Mouse (Mus musculus) monocyte, adult 2 months (primary cell): Measurements from ENCODE around the gene Tfap4.
"Not testable (repeated sequence)": the region's sequence is repeated elsewhere in the genome, so short reads cannot be mapped to it uniquely, and the experiment has no call there.

Source experiments
- DNase-seq, 2 experiments: peaks; one replicate each; pipeline ENCODE4 v3.0.0; 2022; ENCODE audit warnings: low spot score in 2 of 2, low read depth in 1 of 2

The Tfap4 gene

DNA sequence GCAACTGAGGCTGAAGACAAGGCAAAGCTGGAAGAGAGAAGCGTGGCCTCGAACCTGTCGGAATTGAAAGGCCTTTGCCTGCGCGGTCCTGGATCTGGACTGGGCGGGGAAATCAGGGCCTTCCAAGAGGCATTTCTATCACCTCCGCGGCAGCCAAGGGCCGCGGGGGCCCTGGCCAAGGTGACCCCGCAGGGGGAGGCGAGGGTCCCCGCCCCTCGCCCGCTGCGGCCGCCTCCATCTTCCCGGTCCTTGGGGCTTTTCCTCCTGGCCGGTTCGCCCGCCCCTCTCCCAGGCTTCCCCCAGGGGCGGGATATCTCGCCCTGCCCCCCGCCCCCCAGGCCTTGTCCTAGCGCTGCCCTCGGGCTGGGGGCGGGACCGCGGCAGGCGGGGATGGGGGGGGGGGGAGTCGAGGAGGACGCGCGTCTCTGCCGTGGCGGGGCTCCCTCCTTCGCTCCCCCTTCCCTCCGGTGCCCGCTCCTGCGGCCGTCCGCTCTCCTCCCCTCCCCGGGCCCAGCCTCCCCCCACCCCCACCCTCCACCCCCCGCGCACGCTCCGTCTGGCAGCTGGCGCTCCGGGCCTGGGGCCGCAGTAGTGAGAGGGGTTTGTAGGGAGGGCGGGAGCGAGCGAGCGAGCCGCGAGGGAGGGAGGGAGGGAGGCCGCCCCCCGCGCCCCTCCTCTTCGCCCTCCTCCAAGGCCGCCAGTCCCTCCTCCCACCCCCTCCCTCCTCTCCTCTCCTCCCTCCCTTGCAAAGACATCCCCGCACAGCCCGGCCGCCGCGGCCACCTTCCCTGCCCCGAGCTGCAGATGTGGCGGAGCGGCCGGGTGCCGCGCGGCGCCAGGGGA is 34.5 kb upstream of the Tfap4 start, which contains the start of gene Glis2:
TSS of gene Glis2 (plus strand) at position 743 of the 843 bp plus-strand sequence.
- no peak for DNase-seq

- DNase-seq, result no peak
These were observed 33.5 kb upstream of the Tfap4 start for GRCm38 (mm10) chr16:4592909-4593875.

DNA sequence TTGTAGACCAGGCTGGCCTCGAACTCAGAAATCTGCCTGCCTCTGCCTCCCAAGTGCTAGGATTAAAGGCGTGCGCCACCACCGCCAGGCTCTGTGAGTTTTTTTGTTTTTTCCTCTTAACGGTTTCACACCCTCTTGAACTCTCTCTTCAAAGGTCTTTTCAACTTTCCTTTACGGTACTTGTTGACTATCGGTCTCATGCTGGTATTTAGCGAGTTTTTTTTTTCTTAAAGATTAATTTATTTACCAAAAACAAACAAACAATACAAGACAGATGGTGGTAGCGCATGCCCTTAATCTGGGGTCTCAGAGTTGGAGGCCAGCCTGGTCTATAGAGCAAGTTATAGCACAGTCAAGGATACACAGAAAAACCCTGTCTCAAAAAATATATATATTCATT is 30.6 kb upstream of the Tfap4 start:
- no peak for DNase-seq

DNA sequence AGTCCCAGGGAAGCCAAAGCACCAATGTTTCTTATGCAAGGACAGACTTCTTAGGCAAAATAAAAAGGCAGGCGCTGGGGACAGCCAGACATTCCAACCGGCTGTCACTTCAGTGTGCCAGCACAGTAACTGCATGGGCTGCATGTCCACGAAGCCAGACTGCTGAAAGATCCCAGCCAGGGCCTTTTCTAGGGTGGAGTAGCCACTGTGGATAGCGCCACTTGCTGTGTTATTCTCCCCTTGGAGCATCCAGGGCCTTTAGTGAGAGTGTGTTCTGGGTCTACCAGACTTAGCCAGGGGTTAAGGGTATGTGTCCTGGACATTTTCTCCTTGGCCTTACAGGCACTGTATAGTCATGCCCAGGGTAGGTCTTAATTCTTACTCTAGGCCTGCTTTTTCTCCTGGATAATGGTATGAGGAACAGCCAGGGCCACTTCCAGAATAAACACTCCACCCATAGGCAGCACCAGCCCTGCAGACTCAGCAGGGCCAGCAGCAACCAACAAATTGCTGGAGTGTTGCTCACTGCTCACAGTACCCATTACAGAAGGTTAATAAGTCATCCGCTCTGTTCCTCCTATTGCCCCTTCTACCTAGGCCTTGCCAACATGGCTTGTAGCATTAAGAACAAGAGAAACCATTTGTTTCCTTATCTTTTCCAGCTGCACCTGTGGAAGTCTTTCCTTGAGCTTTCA is 28.0 kb upstream of the Tfap4 start:
- DNase-seq, result no peak

- peak; percentile 94 to 95 for DNase-seq
These were observed 27.0 kb upstream of the Tfap4 start for GRCm38 (mm10) chr16:4586531-4587123.

DNA sequence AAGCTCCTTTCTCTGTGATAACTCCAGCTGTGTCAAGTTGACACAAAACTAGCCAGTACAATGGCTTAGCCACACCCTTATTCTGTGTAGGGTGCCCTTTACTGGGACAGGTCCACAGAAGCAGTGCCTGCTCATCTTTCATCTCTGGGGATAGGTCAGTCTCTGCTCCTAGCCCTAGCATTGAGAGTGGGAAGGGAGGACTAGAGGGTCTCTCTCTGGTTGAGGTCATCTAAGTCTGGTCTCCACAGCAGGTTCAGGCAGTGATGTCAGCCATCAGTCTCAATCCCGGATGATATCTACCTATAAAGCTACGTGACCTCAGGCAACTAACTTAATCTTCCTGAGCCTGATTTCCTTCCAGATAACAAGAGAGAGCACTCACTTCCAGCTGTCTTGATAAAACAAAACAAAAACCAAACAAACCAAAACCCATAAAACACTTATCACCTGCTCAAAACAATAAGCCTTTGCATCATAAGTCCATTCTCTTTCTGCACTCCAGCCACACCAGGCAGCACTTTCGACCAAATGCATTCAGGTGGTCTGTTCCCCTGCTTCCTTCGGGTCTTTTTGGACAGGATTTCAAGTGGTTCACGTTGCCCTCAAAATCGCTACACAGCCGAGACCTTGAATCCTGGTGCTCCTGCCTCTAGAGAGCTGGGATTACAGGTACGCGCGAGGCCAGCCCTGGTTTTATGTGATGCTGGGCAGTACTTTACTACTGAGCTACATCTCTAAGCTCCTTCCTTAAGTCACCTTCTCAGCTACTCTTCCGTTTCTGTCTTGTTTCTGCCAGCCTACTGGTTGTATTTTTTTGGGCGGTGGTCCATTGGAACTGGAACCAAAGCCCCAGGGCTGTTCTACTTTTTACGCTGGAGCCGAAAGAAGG is 26.2 kb upstream of the Tfap4 start:
- DNase-seq, result no peak

DNA sequence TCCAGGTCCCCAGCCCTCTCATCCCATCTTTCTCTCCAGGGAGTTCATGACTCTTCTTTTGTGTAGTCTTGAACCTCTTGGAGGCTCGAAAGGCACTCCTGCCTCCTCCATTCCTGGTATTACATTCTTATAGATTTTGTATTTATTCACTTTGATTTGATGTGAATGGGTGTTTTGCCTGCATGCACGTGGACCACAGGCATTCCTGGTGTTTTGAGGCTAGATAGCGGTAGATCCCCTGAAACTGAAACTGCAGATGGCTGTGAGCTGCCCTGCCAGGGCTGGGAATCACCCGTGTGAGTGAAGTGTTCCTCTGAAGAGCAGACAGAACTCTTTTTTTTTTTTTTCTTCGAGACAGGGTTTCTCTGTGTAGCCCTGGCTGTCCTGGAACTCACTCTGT is 24.8 kb upstream of the Tfap4 start:
- no peak for DNase-seq

DNA sequence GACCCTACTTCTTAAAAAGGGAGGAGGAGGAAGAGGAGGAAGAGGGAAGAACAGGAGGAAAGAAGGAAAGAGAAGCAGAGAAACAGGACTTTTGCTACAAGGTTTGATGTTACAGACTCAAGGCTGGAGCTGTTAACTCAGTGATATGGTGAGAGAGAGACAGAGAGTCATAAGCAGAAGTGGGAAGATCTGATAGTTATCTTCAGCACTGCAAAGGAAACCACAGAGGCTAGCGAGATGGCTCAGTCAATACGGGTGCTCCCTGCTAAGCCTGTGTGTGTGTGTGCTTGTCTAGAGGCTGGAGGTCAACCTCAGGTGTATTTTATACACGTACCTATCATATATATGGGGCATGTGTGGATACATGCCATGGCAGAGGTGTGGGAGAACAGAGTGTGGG is 24.2 kb upstream of the Tfap4 start:
- no peak for DNase-seq

DNA sequence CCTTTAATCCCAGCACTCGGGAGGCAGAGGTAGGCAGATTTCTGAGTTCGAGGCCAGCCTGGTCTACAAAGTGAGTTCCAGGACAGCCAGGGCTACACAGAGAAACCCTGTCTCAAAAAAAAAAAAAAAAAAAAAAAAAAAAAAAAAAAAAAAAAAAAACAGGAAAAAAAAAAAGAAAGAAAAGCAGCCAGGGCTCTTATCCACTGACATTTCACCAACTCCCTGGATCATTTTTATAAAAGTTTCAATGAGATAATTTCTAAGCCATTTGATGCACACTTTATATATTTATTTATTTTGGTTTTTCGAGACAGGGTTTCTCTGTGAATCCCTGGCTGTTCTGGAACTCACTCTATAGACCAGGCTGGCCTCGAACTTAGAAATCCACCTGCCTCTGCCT is 21.5 kb upstream of the Tfap4 start:
- not testable (repeated sequence) for DNase-seq

- no peak for DNase-seq
These were observed 19.0 kb upstream of the Tfap4 start for GRCm38 (mm10) chr16:4578630-4579029.

DNA sequence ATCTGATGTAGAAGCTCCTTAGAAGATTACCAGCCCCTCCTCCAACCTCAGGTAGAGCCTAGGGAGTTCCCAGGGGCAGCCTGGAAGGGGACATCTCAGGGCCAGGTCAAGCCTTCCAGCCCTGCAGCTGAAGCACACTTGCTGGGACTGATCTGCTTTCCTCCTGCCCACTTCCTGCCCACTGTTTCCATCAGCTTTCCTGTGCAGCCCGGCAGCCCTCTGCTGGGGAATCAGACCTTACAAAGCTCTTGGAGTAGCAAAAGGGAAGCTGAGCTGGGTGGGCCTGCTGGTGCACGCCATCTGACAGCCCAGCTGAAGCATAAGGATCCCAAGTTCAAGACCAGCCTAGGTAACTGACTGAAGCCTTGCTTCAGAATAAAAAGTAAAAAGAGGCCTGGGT is 17.2 kb upstream of the Tfap4 start:
- DNase-seq, result no peak

DNA sequence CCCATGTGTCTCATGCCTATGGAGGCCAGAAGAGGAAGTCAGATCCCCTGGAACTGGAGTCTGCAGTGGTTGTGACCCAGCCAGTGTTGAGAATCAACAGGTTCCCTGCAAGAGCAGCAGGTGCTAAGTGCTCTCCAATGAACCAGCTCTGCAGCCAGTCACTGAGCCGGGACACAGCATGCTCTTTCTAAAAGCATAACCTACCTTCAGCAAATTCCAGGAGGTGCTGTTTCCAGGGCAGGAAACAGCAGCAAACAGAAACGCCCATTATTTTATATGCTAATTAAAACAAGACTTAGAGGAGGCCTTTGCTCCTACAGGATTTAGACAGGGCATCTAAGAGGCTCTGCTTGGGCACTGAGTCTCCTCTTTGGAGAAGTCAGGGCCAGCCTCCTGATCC is 16.4 kb upstream of the Tfap4 start:
- DNase-seq, result no peak

DNA sequence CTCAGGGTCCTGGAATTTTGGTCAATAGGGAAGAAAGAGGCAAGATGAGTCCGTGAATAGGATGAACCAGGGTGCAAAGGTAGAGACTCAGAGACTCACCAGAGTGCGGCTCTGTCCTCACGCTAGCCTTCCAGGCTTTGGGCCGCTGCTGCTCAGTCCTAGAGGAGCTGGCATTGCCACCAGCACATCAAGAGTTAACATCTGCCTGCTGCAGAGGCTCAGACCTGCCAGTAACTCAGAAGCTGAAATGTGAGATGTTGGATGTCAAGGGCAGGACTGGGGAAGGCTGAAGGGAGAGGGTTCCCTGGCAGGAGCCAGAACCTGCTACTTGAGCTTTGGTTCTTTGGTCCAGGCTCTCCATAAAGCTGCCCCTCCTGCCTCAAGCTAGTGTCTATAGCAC is 11.1 kb upstream of the Tfap4 start:
- DNase-seq, result no peak

DNA sequence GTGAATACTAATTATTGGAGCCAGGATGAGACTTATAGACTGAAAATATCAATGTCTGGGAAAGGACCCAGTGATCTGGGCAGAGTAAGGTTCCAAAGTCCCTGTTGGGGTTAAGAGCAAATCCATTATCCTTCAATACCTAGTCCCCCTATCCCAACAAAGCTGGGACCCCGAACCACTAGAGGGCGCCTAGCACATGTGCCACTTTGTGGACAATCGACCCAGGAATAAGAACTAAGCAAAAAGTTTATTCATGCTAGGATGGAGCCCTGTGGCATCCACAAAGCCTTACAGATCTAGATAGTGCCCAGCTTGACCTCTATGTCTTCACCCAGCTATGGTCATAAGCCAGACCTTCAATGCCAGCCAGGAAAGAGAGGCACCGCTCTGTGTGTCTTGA is 8.3 kb upstream of the Tfap4 start:
- peak in 1 of 2 experiments; percentile 70 for DNase-seq

DNA sequence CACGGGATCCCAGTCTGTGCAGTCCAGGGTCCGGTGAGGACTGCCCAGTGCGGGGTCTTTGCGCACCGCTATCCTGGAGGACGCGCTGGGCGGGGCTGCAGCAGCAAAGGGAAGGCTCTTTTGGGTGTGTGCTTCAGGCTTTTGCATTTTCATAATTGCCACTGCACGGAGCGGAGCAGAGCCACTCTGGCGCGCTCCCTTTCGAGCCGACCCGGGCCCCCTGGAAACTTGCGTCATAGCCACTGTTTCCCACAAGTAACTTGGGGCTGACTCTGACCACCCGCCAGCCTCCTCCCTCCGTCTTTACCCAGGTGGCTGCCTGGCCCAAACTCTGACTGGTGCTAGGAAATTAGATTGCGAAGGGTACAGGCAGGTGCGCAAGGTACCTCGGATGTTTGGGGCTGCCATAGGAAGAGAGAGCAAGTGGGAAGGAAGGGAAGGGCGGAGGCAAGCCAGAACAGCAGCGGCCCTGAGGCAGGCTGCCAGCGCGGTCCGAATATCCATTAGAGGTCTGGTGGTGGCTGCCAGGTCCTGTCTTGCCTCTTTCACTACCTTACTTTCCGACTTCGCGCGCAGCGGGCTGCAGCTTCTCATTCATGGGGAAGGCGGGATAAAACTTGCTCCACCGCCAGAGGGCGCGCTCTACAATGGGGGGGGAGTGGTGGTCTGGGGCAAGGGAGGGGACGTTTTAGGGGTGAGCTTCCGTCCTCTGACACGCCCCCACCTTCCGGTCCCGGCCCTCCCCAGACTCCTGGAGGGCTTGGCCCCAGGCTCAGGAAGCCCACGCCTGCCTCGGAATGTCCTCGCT is 695 bp upstream of the Tfap4 start:
- peak in 1 of 2 experiments; percentile 20 for DNase-seq

GRCm38 (mm10) chr16:4558980-4559631 is 548 bp downstream of the Tfap4 start:
- DNase-seq, result peak in 1 of 2 experiments; percentile 35

GRCm38 (mm10) chr16:4558384-4558979 is 1.2 kb downstream of the Tfap4 start:
- peak; percentile 71 for DNase-seq

- DNase-seq, result peak in 1 of 2 experiments; percentile 25
These were observed 1.7 kb downstream of the Tfap4 start for GRCm38 (mm10) chr16:4557949-4558348.
